Mouse (Mus musculus): ENCODE data around the gene Sez6l. TPM values are rescaled to one million over a fixed set of nuclear protein-coding genes. Genes with fewer than 3 reads are reported as not detected.

Gene Sez6l
- polyA plus RNA-seq, 1 experiment from 2014 or later: 2.7 TPM

- Histone ChIP-seq H3K27me3 (replicated peaks; ENCODE audit: control insufficient read depth, insufficient read depth, low read length) (no peaks in the 10 kb centered on the region), H3K4me1 (replicated peaks; ENCODE audit: control insufficient read depth, insufficient read depth, low read length) (peaks cover 5% of the 10 kb centered on the region), H3K27ac (ENCODE audit: low read depth) (no peak overlapping the region), H3K9ac (ENCODE audit: low read length) (no peak overlapping the region), H3K36me3 (ENCODE audit: control insufficient read depth, insufficient read depth, low read length) (peaks cover 23% of the 10 kb centered on the region), H3K4me3 (ENCODE audit: low read depth, low read length) (no peak overlapping the region), H3K4me2 (ENCODE audit: low read length) (no peak overlapping the region), H3K9me3 (ENCODE audit: control insufficient read depth, low read length) (no peaks in the 10 kb centered on the region)
- DNase-seq (ENCODE audit: low spot score) (no peak), ATAC-seq (replicated peaks; ENCODE audit: low FRiP score, low TSS enrichment, low read depth) (no peak)
- WGBS: 74% methylated on average over 9 of the region's 9 CpGs
Observed at GRCm38 (mm10) chr5:112382042-112382441, 194.9 kb downstream of the Sez6l start.

DNA sequence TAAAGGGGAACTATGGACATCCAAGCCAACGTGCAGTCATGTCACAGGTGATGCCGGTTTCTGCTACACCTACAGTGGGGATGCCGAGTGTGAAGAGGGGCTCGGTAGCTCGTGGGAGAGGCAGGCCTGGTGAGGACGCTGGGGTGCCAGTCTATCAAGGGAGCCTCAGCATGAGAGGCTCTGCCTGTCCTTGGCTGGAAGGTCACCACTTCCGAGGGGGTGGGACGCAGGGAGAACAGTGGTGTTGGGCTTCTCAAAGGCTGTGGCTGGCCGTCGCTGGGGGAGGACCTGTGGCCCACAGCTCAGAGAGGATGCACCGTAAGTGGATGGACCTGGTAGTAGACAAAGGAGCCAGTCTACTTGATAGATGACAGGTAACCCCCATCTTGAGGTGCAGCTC is 195.8 kb downstream of the Sez6l start:
- DNase-seq (ENCODE audit: low spot score) (no peak), ATAC-seq (replicated peaks; ENCODE audit: low FRiP score, low TSS enrichment, low read depth) (no peak)
- H3K9ac ChIP-seq (ENCODE audit: low read length): no peak overlapping the region
- 83% methylated on average over 11 of the region's 11 CpGs for WGBS
- H3K9me3 ChIP-seq (ENCODE audit: control insufficient read depth, low read length): no peaks in the 10 kb centered on the region
- peaks cover 5% of the 10 kb centered on the region for H3K4me1 ChIP-seq (replicated peaks; ENCODE audit: control insufficient read depth, insufficient read depth, low read length)
- H3K4me2 ChIP-seq (ENCODE audit: low read length): no peak overlapping the region
- no peaks in the 10 kb centered on the region for H3K27me3 ChIP-seq (replicated peaks; ENCODE audit: control insufficient read depth, insufficient read depth, low read length)
- peaks cover 23% of the 10 kb centered on the region for H3K36me3 ChIP-seq (ENCODE audit: control insufficient read depth, insufficient read depth, low read length)
- no peak overlapping the region for H3K27ac ChIP-seq (ENCODE audit: low read depth)
- no peak overlapping the region for H3K4me3 ChIP-seq (ENCODE audit: low read depth, low read length)

GRCm38 (mm10) chr5:112378716-112379115 is 198.3 kb downstream of the Sez6l start:
- Histone ChIP-seq H3K9me3 (ENCODE audit: control insufficient read depth, low read length) (no peaks in the 10 kb centered on the region), H3K36me3 (ENCODE audit: control insufficient read depth, insufficient read depth, low read length) (peaks cover 45% of the 10 kb centered on the region), H3K27me3 (replicated peaks; ENCODE audit: control insufficient read depth, insufficient read depth, low read length) (no peaks in the 10 kb centered on the region), H3K9ac (ENCODE audit: low read length) (no peak overlapping the region), H3K4me3 (ENCODE audit: low read depth, low read length) (no peak overlapping the region), H3K4me1 (replicated peaks; ENCODE audit: control insufficient read depth, insufficient read depth, low read length) (peaks cover 5% of the 10 kb centered on the region), H3K4me2 (ENCODE audit: low read length) (no peak overlapping the region), H3K27ac (ENCODE audit: low read depth) (no peak overlapping the region)
- ATAC-seq (replicated peaks; ENCODE audit: low FRiP score, low TSS enrichment, low read depth) (no peak), DNase-seq (ENCODE audit: low spot score) (no peak)
- 63% methylated on average over 6 of the region's 6 CpGs for WGBS

DNA sequence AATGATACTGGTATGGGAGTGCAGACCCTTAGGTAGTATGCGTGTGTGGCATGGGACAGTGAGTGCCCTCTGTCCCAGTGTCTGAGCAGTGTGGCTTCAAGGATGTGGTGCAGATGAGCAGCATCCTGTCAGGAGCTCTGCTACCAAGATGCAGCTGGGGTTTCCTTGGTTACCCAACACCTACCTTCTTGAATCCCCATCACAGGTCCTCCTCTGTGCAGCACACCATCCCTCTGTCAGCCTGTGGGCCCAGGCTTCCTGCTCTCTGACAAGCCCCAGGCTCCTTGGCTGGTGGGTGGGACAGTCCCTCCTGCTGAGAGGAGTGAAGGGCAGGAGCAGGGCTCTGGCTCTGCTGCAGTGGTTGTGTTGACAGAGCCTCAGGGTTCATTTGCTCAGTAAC is 199.6 kb downstream of the Sez6l start:
- H3K4me1 ChIP-seq (replicated peaks; ENCODE audit: control insufficient read depth, insufficient read depth, low read length): peaks cover 1% of the 10 kb centered on the region; the same call in 1 of the 2 replicates
- no peak for DNase-seq (ENCODE audit: low spot score)
- ATAC-seq (replicated peaks; ENCODE audit: low FRiP score, low TSS enrichment, low read depth): no peak
- H3K27me3 ChIP-seq (replicated peaks; ENCODE audit: control insufficient read depth, insufficient read depth, low read length): no peaks in the 10 kb centered on the region
- H3K9me3 ChIP-seq (ENCODE audit: control insufficient read depth, low read length): no peaks in the 10 kb centered on the region
- peaks cover 56% of the 10 kb centered on the region for H3K36me3 ChIP-seq (ENCODE audit: control insufficient read depth, insufficient read depth, low read length)
- H3K4me2 ChIP-seq (ENCODE audit: low read length): no peak overlapping the region
- no peak overlapping the region for H3K27ac ChIP-seq (ENCODE audit: low read depth)
- 81% methylated on average over 1 of the region's 1 CpGs for WGBS
- no peak overlapping the region for H3K9ac ChIP-seq (ENCODE audit: low read length)
- no peak overlapping the region for H3K4me3 ChIP-seq (ENCODE audit: low read depth, low read length)

GRCm38 (mm10) chr5:112376111-112376510 is 200.9 kb downstream of the Sez6l start:
- Histone ChIP-seq H3K4me1 (replicated peaks; ENCODE audit: control insufficient read depth, insufficient read depth, low read length) (no peaks in the 10 kb centered on the region), H3K27me3 (replicated peaks; ENCODE audit: control insufficient read depth, insufficient read depth, low read length) (no peaks in the 10 kb centered on the region), H3K9ac (ENCODE audit: low read length) (no peak overlapping the region), H3K27ac (ENCODE audit: low read depth) (no peak overlapping the region), H3K4me3 (ENCODE audit: low read depth, low read length) (no peak overlapping the region), H3K4me2 (ENCODE audit: low read length) (no peak overlapping the region), H3K36me3 (ENCODE audit: control insufficient read depth, insufficient read depth, low read length) (peaks cover 64% of the 10 kb centered on the region), H3K9me3 (ENCODE audit: control insufficient read depth, low read length) (no peaks in the 10 kb centered on the region)
- WGBS: 88% methylated on average over 4 of the region's 4 CpGs
- ATAC-seq (replicated peaks; ENCODE audit: low FRiP score, low TSS enrichment, low read depth): no peak
- DNase-seq (ENCODE audit: low spot score): no peak

DNA sequence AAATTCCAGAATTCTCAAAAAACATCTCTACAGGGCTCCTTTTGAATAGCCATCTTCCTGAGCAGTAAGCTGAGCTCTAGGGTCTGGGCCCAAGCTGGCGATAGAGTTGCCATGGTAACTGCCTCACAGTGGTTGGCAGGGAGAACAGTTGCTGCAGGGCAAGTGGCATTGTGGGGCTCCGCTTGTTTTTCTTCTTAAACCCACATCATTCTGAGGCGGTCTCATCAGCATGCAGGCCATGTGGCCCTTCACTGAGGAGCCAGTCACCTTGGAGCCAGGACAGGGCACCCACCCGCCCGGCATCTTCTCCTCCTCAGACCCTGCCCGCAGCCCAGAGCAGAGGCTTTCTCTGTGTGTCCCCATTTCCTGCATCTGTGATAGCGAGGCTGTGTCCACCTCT is 205.1 kb downstream of the Sez6l start:
- no peak for DNase-seq (ENCODE audit: low spot score)
- Histone ChIP-seq H3K36me3 (ENCODE audit: control insufficient read depth, insufficient read depth, low read length) (peaks cover 81% of the 10 kb centered on the region), H3K9ac (ENCODE audit: low read length) (no peak overlapping the region), H3K27me3 (replicated peaks; ENCODE audit: control insufficient read depth, insufficient read depth, low read length) (no peaks in the 10 kb centered on the region), H3K4me1 (replicated peaks; ENCODE audit: control insufficient read depth, insufficient read depth, low read length) (no peaks in the 10 kb centered on the region), H3K4me3 (ENCODE audit: low read depth, low read length) (no peak overlapping the region), H3K9me3 (ENCODE audit: control insufficient read depth, low read length) (no peaks in the 10 kb centered on the region), H3K4me2 (ENCODE audit: low read length) (no peak overlapping the region), H3K27ac (ENCODE audit: low read depth) (no peak overlapping the region)
- ATAC-seq (replicated peaks; ENCODE audit: low FRiP score, low TSS enrichment, low read depth): no peak
- 77% methylated on average over 7 of the region's 7 CpGs for WGBS

DNA sequence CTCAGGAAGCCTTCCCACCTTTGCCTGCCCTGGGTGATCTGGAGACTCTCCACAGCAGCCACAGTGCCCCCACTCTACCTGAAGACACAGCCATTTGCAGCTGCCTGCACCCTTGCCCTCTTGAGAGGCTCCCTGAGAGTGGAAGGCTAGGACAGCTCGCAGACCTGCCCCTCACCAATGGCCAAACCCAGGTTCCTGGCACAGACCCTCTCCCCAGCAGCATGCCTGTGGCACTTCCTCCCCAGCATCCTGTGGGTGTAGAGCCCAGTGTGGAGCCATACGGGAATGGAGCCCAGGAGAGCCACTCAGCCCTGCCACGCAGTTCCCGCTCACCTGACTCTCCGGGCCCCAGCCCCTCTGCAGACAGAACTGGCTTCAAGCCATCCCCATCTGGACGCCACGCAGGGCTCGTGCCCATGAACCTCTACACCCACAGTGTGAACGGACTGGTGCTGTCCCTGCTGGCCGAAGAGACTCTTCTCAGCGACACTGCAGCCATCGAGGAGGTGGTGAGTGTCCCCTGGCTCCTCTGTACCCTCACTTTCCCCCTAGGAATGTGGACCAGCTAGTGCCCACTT is 206.7 kb downstream of the Sez6l start:
- ATAC-seq (replicated peaks; ENCODE audit: low FRiP score, low TSS enrichment, low read depth): no peak
- Histone ChIP-seq H3K36me3 (ENCODE audit: control insufficient read depth, insufficient read depth, low read length) (peaks cover 83% of the 10 kb centered on the region), H3K27me3 (replicated peaks; ENCODE audit: control insufficient read depth, insufficient read depth, low read length) (no peaks in the 10 kb centered on the region), H3K9ac (ENCODE audit: low read length) (no peak overlapping the region), H3K9me3 (ENCODE audit: control insufficient read depth, low read length) (no peaks in the 10 kb centered on the region), H3K4me2 (ENCODE audit: low read length) (no peak overlapping the region), H3K27ac (ENCODE audit: low read depth) (no peak overlapping the region), H3K4me3 (ENCODE audit: low read depth, low read length) (no peak overlapping the region), H3K4me1 (replicated peaks; ENCODE audit: control insufficient read depth, insufficient read depth, low read length) (no peaks in the 10 kb centered on the region)
- DNase-seq (ENCODE audit: low spot score): no peak
- 91% methylated on average over 12 of the region's 12 CpGs for WGBS

GRCm38 (mm10) chr5:112369326-112369725 is 207.7 kb downstream of the Sez6l start:
- no peaks in the 10 kb centered on the region for H3K27me3 ChIP-seq (replicated peaks; ENCODE audit: control insufficient read depth, insufficient read depth, low read length)
- no peak overlapping the region for H3K4me2 ChIP-seq (ENCODE audit: low read length)
- H3K27ac ChIP-seq (ENCODE audit: low read depth): no peak overlapping the region
- no peaks in the 10 kb centered on the region for H3K9me3 ChIP-seq (ENCODE audit: control insufficient read depth, low read length)
- H3K9ac ChIP-seq (ENCODE audit: low read length): no peak overlapping the region
- H3K4me3 ChIP-seq (ENCODE audit: low read depth, low read length): no peak overlapping the region
- ATAC-seq (replicated peaks; ENCODE audit: low FRiP score, low TSS enrichment, low read depth) (no peak), DNase-seq (ENCODE audit: low spot score) (no peak)
- no peaks in the 10 kb centered on the region for H3K4me1 ChIP-seq (replicated peaks; ENCODE audit: control insufficient read depth, insufficient read depth, low read length)
- H3K36me3 ChIP-seq (ENCODE audit: control insufficient read depth, insufficient read depth, low read length): peaks cover 83% of the 10 kb centered on the region
- WGBS: 92% methylated on average over 13 of the region's 13 CpGs
